Mouse (Mus musculus) stomach, postnatal 0 days (tissue): ENCODE measurements at regions not wholly inside any gene's neighbourhood (a gene's known extent, or its start where the extent isn't known, plus 50 kb on each side); places are given as distances from the start of the nearest gene placed in this dataset.

Experiments
- ATAC-seq: fragments of 200-750 bp; cut with Nextera tagmentation; 2 replicates; pipeline ENCODE4 v1.8.0; 2017; ENCODE audit not compliant: low FRiP score, low TSS enrichment
- DNase-seq: peaks from one replicate; pipeline ENCODE4 v3.0.0-alpha.2; 2016; ENCODE audit warnings: low spot score
- H3K27ac ChIP-seq: fragments of 300-500 bp; sonication (generic); replicated peaks from 2 replicates; pipeline ENCODE4 v1.5.1; 2014; ENCODE audit warnings: mild to moderate bottlenecking, control low read depth
- H3K27me3 ChIP-seq: fragments of 300-500 bp; sonication (generic); 2 replicates; pipeline ENCODE4 v1.6.1; 2014; ENCODE audit warnings: low read length; ENCODE audit not compliant: control insufficient read depth, insufficient read depth
- H3K36me3 ChIP-seq: fragments of 300-500 bp; sonication (generic); 2 replicates; pipeline ENCODE4 v1.6.1; 2014; ENCODE audit warnings: low read length, mixed read lengths; ENCODE audit not compliant: control insufficient read depth, insufficient read depth
- H3K4me1 ChIP-seq: fragments of 300-500 bp; sonication (generic); replicated peaks from 2 replicates; pipeline ENCODE4 v1.6.1; 2014; ENCODE audit warnings: antibody characterized with exemption; ENCODE audit not compliant: control insufficient read depth, insufficient read depth
- H3K4me2 ChIP-seq: fragments of 300-500 bp; sonication (generic); replicated peaks from 2 replicates; pipeline ENCODE4 v1.6.1; 2014; ENCODE audit warnings: low read depth, mild to moderate bottlenecking, control low read depth, moderate library complexity
- H3K4me3 ChIP-seq: fragments of 300-500 bp; sonication (generic); 2 replicates; pipeline ENCODE4 v1.5.1; 2014; ENCODE audit warnings: low read depth, low read length, control low read depth
- H3K9ac ChIP-seq: fragments of 300-500 bp; sonication (generic); 2 replicates; pipeline ENCODE4 v1.6.1; 2014; ENCODE audit warnings: mild to moderate bottlenecking, low read length, control low read depth, mixed read lengths
- H3K9me3 ChIP-seq: fragments of 300-500 bp; sonication (generic); 2 replicates; pipeline ENCODE4 v1.6.1; 2016; ENCODE audit warnings: low read length; ENCODE audit not compliant: control insufficient read depth
- CTCF ChIP-seq: IDR thresholded peaks from 2 replicates; pipeline ENCODE4 v1.5.1; 2016; ENCODE audit warnings: antibody characterized with exemption, low read depth, mild to moderate bottlenecking, moderate library complexity
- EP300 ChIP-seq: optimal IDR thresholded peaks from 2 replicates; pipeline ENCODE3; 2016; ENCODE audit warnings: antibody characterized with exemption
- WGBS: fragments of 180-500 bp; shearing (Covaris S2); extraction: QIAGEN DNeasy Blood & Tissue Kit; methylation state at CpG from one replicate; pipeline ENCODE4 v1.1.7; 2014; 5-methylcytosine and 5-hydroxymethylcytosine counted together

- H3K36me3 ChIP-seq = no peaks in the 10 kb centered on the region
- WGBS = 79% methylated on average over 4 of the region's 4 CpGs
- no peak for ATAC-seq
- H3K9me3 ChIP-seq = no peaks in the 10 kb centered on the region
- no peak for DNase-seq
- H3K27me3 ChIP-seq = no peaks in the 10 kb centered on the region
- H3K9ac ChIP-seq = no peak overlapping the region
- TF ChIP-seq EP300 = no peak
- TF ChIP-seq CTCF = no peak
- H3K4me2 ChIP-seq = no peak overlapping the region
- peaks cover 5% of the 10 kb centered on the region; the same call in 1 of the 2 replicates for H3K4me1 ChIP-seq
- no peak overlapping the region for H3K27ac ChIP-seq
- H3K4me3 ChIP-seq = no peak overlapping the region
Measured at GRCm38 (mm10) chr13:52772081-52772480, 157.4 kb downstream of the Auh start.

- Histone ChIP-seq H3K36me3 (no peaks in the 10 kb centered on the region), H3K4me3 (no peak overlapping the region), H3K9ac (no peak overlapping the region), H3K27ac (no peak overlapping the region), H3K4me1 (peaks cover 7% of the 10 kb centered on the region; the same call in 1 of the 2 replicates), H3K4me2 (no peak overlapping the region), H3K9me3 (no peaks in the 10 kb centered on the region), H3K27me3 (no peaks in the 10 kb centered on the region)
- TF ChIP-seq EP300 (no peak), CTCF (no peak)
- ATAC-seq = no peak
- WGBS = 35% methylated on average over 6 of the region's 6 CpGs
- DNase-seq = no peak
Measured at GRCm38 (mm10) chr13:52777396-52778034, 152.0 kb downstream of the Auh start.

GRCm38 (mm10) chr13:52778848-52779247 is 150.6 kb downstream of the Auh start:
- ATAC-seq (no peak; the same call in 1 of the 2 replicates), DNase-seq (no peak)
- no peak overlapping the region for H3K9ac ChIP-seq
- TF ChIP-seq EP300 (no peak), CTCF (no peak)
- 32% methylated on average over 4 of the region's 4 CpGs for WGBS
- H3K4me1 ChIP-seq = peaks cover 7% of the 10 kb centered on the region; the same call in 1 of the 2 replicates
- no peaks in the 10 kb centered on the region for H3K36me3 ChIP-seq
- H3K9me3 ChIP-seq = no peaks in the 10 kb centered on the region
- no peak overlapping the region for H3K4me2 ChIP-seq
- no peaks in the 10 kb centered on the region for H3K27me3 ChIP-seq
- H3K4me3 ChIP-seq = no peak overlapping the region
- no peak overlapping the region for H3K27ac ChIP-seq
